Mouse (Mus musculus) lung, embryonic 16.5 days (tissue): ENCODE results near the gene Cdh12. TPM values are rescaled to one million over a fixed set of nuclear protein-coding genes. Genes with fewer than 3 reads are reported as not detected.

Source experiments
- ATAC-seq: fragments of 200-750 bp; cut with Nextera tagmentation; 2 replicates; pipeline ENCODE4 v1.8.0; 2017; ENCODE audit warnings: low read depth, mild to moderate bottlenecking, moderate library complexity
- H3K27ac ChIP-seq: fragments of 300-500 bp; sonication (generic); 2 replicates; pipeline ENCODE4 v1.5.1; 2014; ENCODE audit warnings: mild to moderate bottlenecking, control low read depth, low read length
- H3K27me3 ChIP-seq: fragments of 300-500 bp; sonication (generic); 2 replicates; pipeline ENCODE4 v1.6.1; 2014; ENCODE audit warnings: low read depth, low read length, mixed read lengths; ENCODE audit not compliant: control insufficient read depth, insufficient read depth
- H3K36me3 ChIP-seq: fragments of 300-500 bp; sonication (generic); 2 replicates; pipeline ENCODE4 v1.6.1; 2014; ENCODE audit warnings: low read length; ENCODE audit not compliant: control insufficient read depth, insufficient read depth
- H3K4me1 ChIP-seq: fragments of 300-500 bp; sonication (generic); replicated peaks from 2 replicates; pipeline ENCODE4 v1.6.1; 2014; ENCODE audit warnings: low read length, mixed read lengths; ENCODE audit not compliant: control insufficient read depth, insufficient read depth
- H3K4me2 ChIP-seq: fragments of 300-500 bp; sonication (generic); 2 replicates; pipeline ENCODE4 v1.6.1; 2014; ENCODE audit warnings: low read depth, low read length, control low read depth
- H3K4me3 ChIP-seq: fragments of 300-500 bp; sonication (generic); 2 replicates; pipeline ENCODE4 v1.5.1; 2014; ENCODE audit warnings: mild to moderate bottlenecking, low read length, control low read depth
- H3K9ac ChIP-seq: fragments of 300-500 bp; sonication (generic); 2 replicates; pipeline ENCODE4 v1.6.1; 2014; ENCODE audit warnings: low read length, control low read depth
- H3K9me3 ChIP-seq: fragments of 300-500 bp; sonication (generic); 2 replicates; pipeline ENCODE4 v1.6.1; 2016; ENCODE audit warnings: low read length; ENCODE audit not compliant: control insufficient read depth
- WGBS: fragments of 180-500 bp; shearing (Covaris S2); extraction: QIAGEN DNeasy Blood & Tissue Kit; methylation state at CpG from one replicate; pipeline ENCODE4 v1.1.7; 2014; 5-methylcytosine and 5-hydroxymethylcytosine counted together
- polyA plus RNA-seq: library from polyadenylated mRNA; unstranded; fragments of >200 nt; fragmentation: Nextera tagmentation; extraction: Ambion mirVana; gene quantifications from 2 replicates; pipeline ENCODE4 v1.2.1, GENCODE M21; 2015

Gene Cdh12
- polyA plus RNA-seq, 1 experiment from 2014 or later: 0.03 TPM

GRCm38 (mm10) chr15:20835887-20836286 lies 386.8 kb downstream of the Cdh12 start:
- H3K4me1 ChIP-seq: no peaks in the 10 kb centered on the region
- no peaks in the 10 kb centered on the region for H3K36me3 ChIP-seq
- no peak overlapping the region for H3K4me3 ChIP-seq
- no peak overlapping the region for H3K4me2 ChIP-seq
- 85% methylated on average over 1 of the region's 1 CpGs for WGBS
- no peak for ATAC-seq
- H3K27me3 ChIP-seq: no peaks in the 10 kb centered on the region
- no peak overlapping the region for H3K9ac ChIP-seq
- H3K9me3 ChIP-seq: no peaks in the 10 kb centered on the region
- H3K27ac ChIP-seq: no peak overlapping the region

DNA sequence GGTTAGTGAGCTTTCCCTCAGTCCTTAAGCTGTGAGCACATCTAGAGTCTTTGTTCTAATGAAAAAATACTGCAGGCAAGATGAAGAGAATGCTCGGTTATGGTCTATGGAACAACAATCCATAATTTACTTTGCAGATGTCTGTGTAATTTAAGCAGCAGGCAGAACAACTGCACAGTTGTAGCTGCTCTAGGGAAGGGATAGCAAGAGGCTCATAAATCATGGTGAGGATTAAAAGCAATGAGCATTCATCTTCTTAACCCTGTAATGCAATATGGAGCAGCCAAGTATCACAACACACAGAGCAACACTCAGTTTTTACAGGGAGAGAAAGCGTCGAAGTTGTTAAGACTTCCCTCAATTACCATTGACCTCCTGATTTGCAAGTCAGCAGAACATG lies 387.9 kb downstream of the Cdh12 start:
- WGBS: 66% methylated on average over 3 of the region's 3 CpGs
- Histone ChIP-seq H3K36me3 (no peaks in the 10 kb centered on the region), H3K4me3 (no peak overlapping the region), H3K4me1 (no peaks in the 10 kb centered on the region), H3K27ac (no peak overlapping the region), H3K4me2 (no peak overlapping the region), H3K9ac (no peak overlapping the region), H3K9me3 (no peaks in the 10 kb centered on the region), H3K27me3 (no peaks in the 10 kb centered on the region)
- ATAC-seq: no peak

DNA sequence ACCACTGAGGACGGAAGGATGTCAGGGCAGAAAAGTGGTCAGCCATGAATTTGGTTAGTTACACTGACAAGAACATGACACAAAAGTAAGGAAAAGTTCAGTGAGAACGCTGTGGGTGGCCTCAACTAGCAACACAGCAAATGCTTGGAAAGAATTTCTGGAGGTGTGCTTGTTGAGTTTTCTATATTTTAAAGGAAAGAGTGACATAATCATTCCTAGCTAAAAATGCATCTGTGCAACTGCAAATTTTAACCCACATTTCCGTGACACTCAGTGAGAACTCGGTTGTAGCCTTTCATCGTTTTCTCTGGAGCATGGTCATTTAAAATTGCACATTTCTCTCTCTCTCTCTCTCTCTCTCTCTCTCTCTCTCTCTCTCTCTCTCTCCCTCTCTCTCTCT lies 392.4 kb downstream of the Cdh12 start:
- Histone ChIP-seq H3K27ac (no peak overlapping the region), H3K36me3 (no peaks in the 10 kb centered on the region), H3K27me3 (no peaks in the 10 kb centered on the region), H3K9ac (no peak overlapping the region), H3K9me3 (no peaks in the 10 kb centered on the region), H3K4me3 (no peak overlapping the region), H3K4me2 (no peak overlapping the region), H3K4me1 (no peaks in the 10 kb centered on the region)
- WGBS: 83% methylated on average over 5 of the region's 5 CpGs
- ATAC-seq: no peak

DNA sequence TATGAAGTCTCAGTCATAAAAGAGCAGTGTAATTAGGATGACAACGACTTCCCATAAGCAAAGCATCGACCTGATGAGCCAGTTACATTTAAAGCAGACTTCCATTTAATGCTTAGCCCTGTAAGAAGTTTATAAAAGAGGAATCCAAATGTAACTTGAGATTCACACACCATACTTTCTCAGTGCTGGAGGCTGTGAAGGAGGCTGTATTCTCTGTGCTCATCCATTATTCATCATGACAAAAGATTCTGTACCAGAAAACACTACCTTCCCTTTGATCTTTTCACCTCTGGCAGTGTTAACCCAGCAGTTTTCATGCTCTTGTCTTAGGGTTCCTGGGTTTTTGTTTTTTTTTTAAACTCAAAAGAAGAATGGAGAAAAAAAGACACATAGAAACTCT lies 414.0 kb downstream of the Cdh12 start:
- no peak overlapping the region for H3K9ac ChIP-seq
- no peaks in the 10 kb centered on the region for H3K9me3 ChIP-seq
- WGBS: 44% methylated on average over 2 of the region's 2 CpGs
- H3K4me3 ChIP-seq: no peak overlapping the region
- H3K27me3 ChIP-seq: no peaks in the 10 kb centered on the region
- H3K4me2 ChIP-seq: no peak overlapping the region
- H3K4me1 ChIP-seq: no peaks in the 10 kb centered on the region
- H3K36me3 ChIP-seq: no peaks in the 10 kb centered on the region
- no peak overlapping the region for H3K27ac ChIP-seq
- no peak for ATAC-seq

GRCm38 (mm10) chr15:20872518-20872917 lies 423.5 kb downstream of the Cdh12 start:
- 80% methylated on average over 1 of the region's 1 CpGs for WGBS
- no peak for ATAC-seq

GRCm38 (mm10) chr15:20876993-20877392 lies 427.9 kb downstream of the Cdh12 start:
- H3K4me1 ChIP-seq: no peaks in the 10 kb centered on the region
- no peaks in the 10 kb centered on the region for H3K27me3 ChIP-seq
- H3K9ac ChIP-seq: no peak overlapping the region
- no peak overlapping the region for H3K4me2 ChIP-seq
- no peak overlapping the region for H3K27ac ChIP-seq
- no peak overlapping the region for H3K4me3 ChIP-seq
- no peak for ATAC-seq
- H3K36me3 ChIP-seq: no peaks in the 10 kb centered on the region
- 85% methylated on average over 2 of the region's 2 CpGs for WGBS
- H3K9me3 ChIP-seq: no peaks in the 10 kb centered on the region

More at GRCm38 (mm10) chr15:20872518-20872917, 423.5 kb downstream of the Cdh12 start:
- no peaks in the 10 kb centered on the region for H3K27me3 ChIP-seq
- H3K4me1 ChIP-seq: no peaks in the 10 kb centered on the region
- no peak overlapping the region for H3K4me2 ChIP-seq
- H3K36me3 ChIP-seq: no peaks in the 10 kb centered on the region
- H3K9me3 ChIP-seq: no peaks in the 10 kb centered on the region
- H3K4me3 ChIP-seq: no peak overlapping the region
- no peak overlapping the region for H3K27ac ChIP-seq
- H3K9ac ChIP-seq: no peak overlapping the region

DNA sequence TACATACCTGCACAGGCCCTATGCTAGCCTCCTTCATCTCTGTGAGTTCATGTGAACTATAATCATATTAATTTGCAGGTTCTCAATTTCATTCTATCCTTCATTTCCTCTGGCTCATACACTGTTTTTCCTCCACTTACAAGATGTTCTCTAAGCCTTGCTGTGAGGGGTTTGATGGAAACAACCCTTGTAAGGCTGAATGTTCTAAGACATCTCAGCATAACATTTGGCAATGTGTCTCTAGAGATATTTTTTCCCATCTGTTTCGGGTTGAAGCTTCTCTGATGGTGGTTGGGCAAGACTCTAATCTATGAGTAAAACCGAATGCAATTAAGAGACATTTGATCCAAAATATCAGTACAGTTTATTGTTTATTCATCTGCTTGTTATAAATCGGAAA lies 444.4 kb downstream of the Cdh12 start:
- H3K4me1 ChIP-seq: no peaks in the 10 kb centered on the region
- no peak overlapping the region for H3K9ac ChIP-seq
- no peaks in the 10 kb centered on the region for H3K36me3 ChIP-seq
- H3K4me2 ChIP-seq: no peak overlapping the region
- 72% methylated on average over 3 of the region's 3 CpGs for WGBS
- no peaks in the 10 kb centered on the region for H3K9me3 ChIP-seq
- no peak overlapping the region for H3K4me3 ChIP-seq
- H3K27ac ChIP-seq: no peak overlapping the region
- H3K27me3 ChIP-seq: no peaks in the 10 kb centered on the region
- no peak for ATAC-seq

DNA sequence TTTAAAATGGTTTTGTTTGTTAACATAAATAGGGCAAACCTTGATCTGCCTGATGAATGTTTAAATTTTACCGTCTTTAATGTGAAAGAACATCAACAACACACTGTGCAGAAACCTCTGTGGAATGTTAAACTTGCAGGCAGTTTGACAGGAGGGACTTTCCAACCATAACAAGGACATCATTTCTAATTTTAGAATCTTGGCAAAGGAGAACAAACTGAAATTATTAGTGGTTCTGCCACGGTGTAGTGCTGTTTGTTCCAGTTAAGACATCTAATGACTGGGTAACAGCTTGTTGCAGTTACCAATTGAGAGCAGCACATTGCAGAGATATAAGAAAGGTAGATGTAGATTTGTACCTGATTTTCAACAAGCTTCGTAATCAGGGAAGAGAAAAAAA lies 453.5 kb downstream of the Cdh12 start:
- Histone ChIP-seq H3K9me3 (no peaks in the 10 kb centered on the region), H3K27ac (no peak overlapping the region), H3K36me3 (no peaks in the 10 kb centered on the region), H3K4me3 (no peak overlapping the region), H3K9ac (no peak overlapping the region), H3K27me3 (no peaks in the 10 kb centered on the region), H3K4me1 (no peaks in the 10 kb centered on the region), H3K4me2 (no peak overlapping the region)
- WGBS: 37% methylated on average over 3 of the region's 3 CpGs
- 0 out of 2 replicates have a peak, but pooled peaks have one; percentile 12 for ATAC-seq

DNA sequence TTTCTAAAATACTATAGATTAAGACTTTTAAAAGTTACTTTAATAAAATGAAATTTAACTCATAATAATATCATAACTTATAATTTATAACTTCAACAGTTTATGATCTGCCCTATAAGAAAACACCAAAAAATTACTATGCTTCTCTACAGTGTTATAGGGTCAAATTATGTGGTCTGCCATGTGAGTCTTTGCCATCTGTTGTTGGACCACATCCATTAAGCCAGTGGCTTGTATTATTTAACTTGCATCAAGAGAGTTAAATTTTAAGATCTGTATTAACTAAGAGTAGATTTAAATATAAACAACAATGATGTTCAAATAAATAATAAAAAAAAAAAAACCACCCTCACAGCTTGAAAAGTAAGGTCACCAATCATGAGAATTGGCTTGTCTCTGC lies 479.2 kb downstream of the Cdh12 start:
- no peaks in the 10 kb centered on the region for H3K36me3 ChIP-seq

GRCm38 (mm10) chr15:20944000-20944399 lies 494.9 kb downstream of the Cdh12 start:
- no peaks in the 10 kb centered on the region for H3K36me3 ChIP-seq
- no peak overlapping the region for H3K27ac ChIP-seq
- no peak overlapping the region for H3K4me2 ChIP-seq
- ATAC-seq: no peak
- H3K4me3 ChIP-seq: no peak overlapping the region
- no peaks in the 10 kb centered on the region for H3K4me1 ChIP-seq
- H3K9ac ChIP-seq: no peak overlapping the region
- no peaks in the 10 kb centered on the region for H3K27me3 ChIP-seq
- no peaks in the 10 kb centered on the region for H3K9me3 ChIP-seq

More for the DNA sequence above, 479.2 kb downstream of the Cdh12 start:
- Histone ChIP-seq H3K9ac (no peak overlapping the region), H3K4me1 (no peaks in the 10 kb centered on the region), H3K4me3 (no peak overlapping the region), H3K27ac (no peak overlapping the region), H3K9me3 (no peaks in the 10 kb centered on the region), H3K4me2 (no peak overlapping the region), H3K27me3 (no peaks in the 10 kb centered on the region)
- no peak for ATAC-seq
